Mouse (Mus musculus) liver, adult 2 months (tissue): ENCODE results near the gene Rgs2. TPM values are rescaled to one million over a fixed set of nuclear protein-coding genes. Genes with fewer than 3 reads are reported as not detected.

Source experiments
- DNase-seq: peaks from one replicate; pipeline ENCODE4 v3.0.0-alpha.2; 2011; ENCODE audit warnings: low read depth, low spot score; ENCODE audit errors: extremely low read depth
- H3K27ac ChIP-seq: fragments of 200-500 bp; replicated peaks from 2 replicates; pipeline ENCODE4 v1.5.1; 2012; ENCODE audit warnings: low read depth, mild to moderate bottlenecking, control low read depth, inconsistent platforms, low read length; ENCODE audit not compliant: insufficient read depth
- H3K27me3 ChIP-seq: fragments of 200-500 bp; 2 replicates; pipeline ENCODE4 v1.6.1; 2012; ENCODE audit warnings: mild to moderate bottlenecking, moderate library complexity, low read length, inconsistent platforms; ENCODE audit not compliant: control insufficient read depth, insufficient read depth
- H3K36me3 ChIP-seq: fragments of 200-500 bp; 2 replicates; pipeline ENCODE4 v1.6.1; 2012; ENCODE audit warnings: low read length, inconsistent platforms; ENCODE audit not compliant: control insufficient read depth, insufficient read depth
- H3K4me1 ChIP-seq: fragments of 200-500 bp; 2 replicates; pipeline ENCODE4 v1.6.1; 2011; ENCODE audit warnings: low read length; ENCODE audit not compliant: control insufficient read depth, insufficient read depth
- H3K4me3 ChIP-seq: fragments of 200-500 bp; 2 replicates; pipeline ENCODE4 v1.5.1; 2011; ENCODE audit warnings: low read depth, mild to moderate bottlenecking, control low read depth, low read length, moderate library complexity; ENCODE audit not compliant: insufficient read depth
- H3K79me2 ChIP-seq: fragments of 200-500 bp; 2 replicates; pipeline ENCODE4 v1.6.1; 2012; ENCODE audit warnings: inconsistent platforms, mild to moderate bottlenecking, low read length, moderate library complexity; ENCODE audit not compliant: control insufficient read depth, insufficient read depth
- H3K9ac ChIP-seq: fragments of 200-500 bp; 2 replicates; pipeline ENCODE4 v1.6.1; 2012; ENCODE audit warnings: low read depth, mild to moderate bottlenecking, control low read depth, inconsistent platforms, low read length
- CTCF ChIP-seq: fragments of 200-500 bp; IDR thresholded peaks from 2 replicates; pipeline ENCODE4 v1.5.1; 2011; ENCODE audit warnings: low read depth, low read length, control low read depth
- POLR2A ChIP-seq: fragments of 200-500 bp; IDR thresholded peaks from 2 replicates; pipeline ENCODE4 v1.6.1; 2011; ENCODE audit warnings: low read length, control low read depth; ENCODE audit not compliant: insufficient read depth; ENCODE audit errors: extremely low read depth
- WGBS: fragments of 180-500 bp; shearing (Covaris S2); methylation state at CpG from one replicate; pipeline ENCODE4 v1.1.7; 2018; 5-methylcytosine and 5-hydroxymethylcytosine counted together
- polyA plus RNA-seq: library from polyadenylated mRNA; depleted of rRNA; stranded (reverse); fragments of >200 nt; gene quantifications from 2 replicates; pipeline ENCODE4 v1.2.3, GENCODE M21; 2012; rRNA removed
- total RNA-seq: library from RNA; depleted of rRNA; stranded (reverse); fragments of >200 nt; gene quantifications from 2 replicates; pipeline ENCODE4 v1.2.3, GENCODE M21; 2014; rRNA removed

Gene Rgs2
- total and polyA plus RNA-seq, 2 experiments = 0.55 to 3.2 TPM

GRCm38 (mm10) chr1:143956090-143956489 is 47.9 kb downstream of the Rgs2 start:
- no peak overlapping the region for H3K27ac ChIP-seq
- no peak for DNase-seq
- no peak overlapping the region for H3K4me3 ChIP-seq
- no peak for TF ChIP-seq POLR2A
- TF ChIP-seq CTCF = no peak
- H3K79me2 ChIP-seq = no peaks in the 10 kb centered on the region
- no peaks in the 10 kb centered on the region for H3K36me3 ChIP-seq
- 72% methylated on average over 1 of the region's 1 CpGs for WGBS
- peaks cover 2% of the 10 kb centered on the region for H3K4me1 ChIP-seq
- peaks cover 7% of the 10 kb centered on the region; the same call in 1 of the 2 replicates for H3K27me3 ChIP-seq
- no peak overlapping the region for H3K9ac ChIP-seq

GRCm38 (mm10) chr1:143952841-143953240 is 51.1 kb downstream of the Rgs2 start:
- Histone ChIP-seq H3K27me3 (peaks cover 9% of the 10 kb centered on the region; the same call in 1 of the 2 replicates), H3K36me3 (no peaks in the 10 kb centered on the region), H3K4me3 (no peak overlapping the region), H3K27ac (no peak overlapping the region), H3K9ac (no peak overlapping the region), H3K79me2 (no peaks in the 10 kb centered on the region), H3K4me1 (peaks cover 2% of the 10 kb centered on the region)
- peak; percentile 56 for DNase-seq
- TF ChIP-seq CTCF (no peak), POLR2A (no peak)
- 20% methylated on average over 2 of the region's 2 CpGs for WGBS

Other genes starting within 250 kb of the Rgs2 start
- 3.3 and 3.5 TPM in 2 replicates for gene Trove2, start 227.1 kb downstream of the Rgs2 start, total RNA-seq
- gene Trove2, start 227.1 kb downstream of the Rgs2 start, polyA plus RNA-seq = 0.24 and 0.29 TPM in 2 replicates
- gene Uchl5, start 226.9 kb downstream of the Rgs2 start, total RNA-seq = 9.9 and 13.0 TPM in 2 replicates
- gene Uchl5, start 226.9 kb downstream of the Rgs2 start, polyA plus RNA-seq = 3.6 and 3.8 TPM in 2 replicates
- 0.18 and 0.47 TPM in 2 replicates for gene Rgs13, start 173.2 kb upstream of the Rgs2 start, total RNA-seq
- gene Rgs13, start 173.2 kb upstream of the Rgs2 start, polyA plus RNA-seq = not detected in 2 replicates
- gene Rgs1, start 245.1 kb upstream of the Rgs2 start, total RNA-seq = 2.1 and 2.8 TPM in 2 replicates
- gene Rgs1, start 245.1 kb upstream of the Rgs2 start, polyA plus RNA-seq = not detected in 2 replicates